Mouse (Mus musculus): Measurements from ENCODE around the gene Nckap5.

The Nckap5 gene

GRCm38 (mm10) chr1:126360111-126360510 is 470.5 kb downstream of the Nckap5 start:
- no peak for DNase-seq

- DNase-seq = no peak
Measured at GRCm38 (mm10) chr1:126341806-126342205, 488.8 kb downstream of the Nckap5 start.

DNA sequence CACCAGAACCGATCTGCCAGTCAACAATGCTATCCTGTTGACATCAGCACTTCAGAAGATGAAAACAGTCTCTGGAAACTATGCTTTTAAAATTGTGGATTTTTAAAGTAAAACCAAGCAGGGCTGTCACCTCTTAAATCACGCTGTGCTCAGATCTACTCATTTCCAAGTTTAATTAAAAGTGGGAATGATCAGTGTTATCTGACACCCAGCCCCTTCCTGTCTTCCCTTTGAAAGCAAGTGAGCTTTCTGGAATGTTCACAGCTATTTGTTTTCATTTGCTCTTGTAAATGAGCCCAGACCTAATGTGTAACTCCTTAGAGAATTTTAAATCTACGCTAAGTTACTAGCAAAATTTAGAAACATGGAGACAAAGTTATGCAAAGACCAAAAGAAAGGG is 491.3 kb downstream of the Nckap5 start:
- DNase-seq = no peak

- DNase-seq = no peak
Measured at GRCm38 (mm10) chr1:126334202-126334601, 496.4 kb downstream of the Nckap5 start.

- DNase-seq = no peak
Measured at GRCm38 (mm10) chr1:126332026-126332425, 498.6 kb downstream of the Nckap5 start.

DNA sequence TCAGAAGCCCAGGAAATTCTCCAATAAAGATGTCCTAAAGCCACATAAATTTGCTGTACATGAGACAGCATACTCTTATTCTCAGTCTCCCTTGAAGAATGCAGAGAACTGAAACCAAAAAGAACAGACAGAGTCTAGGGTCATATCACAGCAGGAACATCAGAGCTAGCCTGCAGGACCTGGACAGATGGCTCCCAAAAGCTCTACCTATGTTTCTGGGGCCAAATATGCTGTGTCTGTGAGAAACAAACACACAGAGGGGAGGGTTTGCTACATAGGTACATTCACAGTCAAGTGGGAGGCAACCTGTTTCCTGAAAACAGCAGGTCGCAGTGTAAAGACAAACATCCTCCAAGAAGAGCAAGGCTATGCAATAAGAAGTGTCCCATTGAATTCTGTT is 509.9 kb downstream of the Nckap5 start:
- no peak for DNase-seq

DNA sequence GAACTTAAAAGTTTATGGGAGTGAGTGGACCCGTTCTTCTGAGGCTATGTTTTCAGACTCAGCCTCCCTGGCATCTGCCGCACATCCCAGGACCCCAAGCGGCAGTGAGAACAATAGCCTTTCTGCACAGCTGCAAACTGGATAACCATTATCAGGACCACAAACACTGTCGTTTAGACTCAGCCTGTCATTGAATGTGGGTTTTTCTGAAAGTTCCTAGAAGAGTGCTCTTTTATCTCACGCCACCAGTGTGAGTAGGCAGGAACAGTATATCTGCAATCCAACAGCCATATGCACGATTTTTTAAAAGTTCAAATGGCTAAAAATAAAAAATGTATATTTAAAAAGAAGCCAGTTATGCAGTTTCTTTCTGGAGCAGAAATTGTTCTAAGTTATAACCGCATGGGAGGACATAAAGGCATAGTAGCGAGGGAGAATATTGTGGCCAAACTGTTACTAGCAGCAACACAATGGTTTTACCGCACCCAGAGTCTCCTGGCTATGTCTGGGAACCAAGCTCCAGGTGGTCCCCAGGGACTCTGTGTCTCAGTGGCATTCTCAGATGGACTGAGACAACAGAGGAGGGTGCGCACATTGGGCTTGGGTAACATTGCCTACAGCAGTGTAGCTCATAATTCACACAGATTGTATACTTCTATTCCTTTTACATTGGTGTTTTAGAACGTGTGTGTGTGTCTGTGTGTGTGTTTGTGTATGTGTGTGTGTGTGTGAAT is 512.6 kb downstream of the Nckap5 start:
- no peak for DNase-seq

DNA sequence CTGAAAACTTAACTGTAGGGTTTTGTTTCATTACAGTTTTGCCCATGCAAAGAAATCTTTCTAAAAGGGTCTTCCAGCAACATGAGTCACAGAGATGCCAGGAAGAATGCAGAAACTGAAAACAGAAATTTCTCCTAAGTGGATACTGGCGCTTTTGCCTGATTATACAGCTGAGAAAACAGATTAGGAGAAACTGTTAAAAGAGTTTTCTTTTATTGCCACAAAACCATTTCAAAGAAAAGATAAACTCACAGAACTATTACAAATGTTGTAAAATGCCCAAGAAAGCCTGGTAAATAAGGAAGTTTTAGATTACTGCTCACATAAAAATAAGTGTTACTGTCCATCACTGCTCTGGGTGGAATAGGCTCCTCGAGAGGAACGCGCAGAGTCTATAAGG is 513.3 kb downstream of the Nckap5 start:
- no peak for DNase-seq

DNA sequence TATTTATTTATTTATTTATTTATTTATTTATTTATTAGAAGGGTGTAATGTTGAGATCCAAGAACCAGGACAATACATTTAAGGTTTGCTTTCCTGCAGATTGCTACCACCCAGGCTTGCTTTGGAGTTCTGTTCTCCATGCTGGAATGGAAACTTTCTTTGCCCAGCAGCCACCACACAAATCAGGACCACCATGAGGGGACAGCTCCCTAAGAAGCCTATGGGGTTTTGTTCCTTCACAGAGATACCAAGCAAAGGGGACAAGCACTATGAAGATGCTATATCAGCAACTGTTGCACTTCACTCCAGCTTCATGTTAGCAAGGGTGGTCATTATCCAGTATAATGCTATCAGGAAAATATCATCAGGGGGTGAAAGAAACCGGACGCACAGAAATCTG is 513.7 kb downstream of the Nckap5 start:
- DNase-seq = peak in 1 of 2 experiments; percentile 4

DNA sequence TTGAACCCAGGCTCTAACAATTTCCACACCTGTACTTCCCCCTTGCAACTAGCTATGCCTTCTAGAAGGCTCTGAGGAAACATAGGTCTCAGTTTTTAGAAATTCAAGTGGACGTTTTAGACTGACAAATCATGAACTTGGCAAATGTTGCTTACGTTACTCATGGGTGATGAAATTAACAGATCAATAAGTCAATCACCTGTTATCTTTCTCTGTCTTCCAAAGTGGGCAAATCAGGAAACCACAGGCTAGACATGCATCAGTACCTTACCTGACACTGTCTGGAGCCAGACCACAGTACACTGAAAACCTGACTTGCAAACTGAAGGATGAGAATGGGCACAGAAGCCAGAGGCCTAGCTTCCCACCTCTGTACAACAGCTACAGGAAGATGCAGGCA is 529.5 kb downstream of the Nckap5 start:
- no peak for DNase-seq

GRCm38 (mm10) chr1:126264931-126265330 is 565.7 kb downstream of the Nckap5 start:
- no peak for DNase-seq

- DNase-seq = no peak
Measured at GRCm38 (mm10) chr1:126254364-126254763, 576.2 kb downstream of the Nckap5 start.

DNA sequence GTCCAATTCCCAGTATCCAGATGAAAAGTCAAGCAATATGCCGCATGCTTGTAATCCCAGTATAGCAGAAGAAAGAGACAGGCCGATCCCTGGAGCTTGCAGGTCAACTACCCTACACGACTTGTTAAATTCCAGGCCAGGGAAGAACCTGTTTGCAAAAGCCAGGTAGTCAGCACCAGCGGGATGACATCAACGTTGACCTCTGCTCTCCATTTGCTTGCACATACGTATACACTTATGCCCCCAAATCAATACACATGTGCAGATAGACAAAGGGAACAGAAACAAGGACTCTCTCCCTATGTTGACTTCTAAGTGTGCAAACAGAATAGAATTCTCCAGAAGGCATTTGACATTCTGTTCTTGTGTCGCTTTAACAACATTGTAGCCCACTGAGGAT is 576.7 kb downstream of the Nckap5 start:
- no peak for DNase-seq

- no peak for DNase-seq
Measured at GRCm38 (mm10) chr1:126233196-126233595, 597.4 kb downstream of the Nckap5 start.

- no peak for DNase-seq
Measured at GRCm38 (mm10) chr1:126231199-126231598, 599.4 kb downstream of the Nckap5 start.

- DNase-seq = no peak
Measured at GRCm38 (mm10) chr1:126210212-126210611, 620.4 kb downstream of the Nckap5 start.

GRCm38 (mm10) chr1:126209743-126210142 is 620.9 kb downstream of the Nckap5 start:
- no peak for DNase-seq

- no peak for DNase-seq
Measured at GRCm38 (mm10) chr1:126209131-126209530, 621.5 kb downstream of the Nckap5 start.

DNA sequence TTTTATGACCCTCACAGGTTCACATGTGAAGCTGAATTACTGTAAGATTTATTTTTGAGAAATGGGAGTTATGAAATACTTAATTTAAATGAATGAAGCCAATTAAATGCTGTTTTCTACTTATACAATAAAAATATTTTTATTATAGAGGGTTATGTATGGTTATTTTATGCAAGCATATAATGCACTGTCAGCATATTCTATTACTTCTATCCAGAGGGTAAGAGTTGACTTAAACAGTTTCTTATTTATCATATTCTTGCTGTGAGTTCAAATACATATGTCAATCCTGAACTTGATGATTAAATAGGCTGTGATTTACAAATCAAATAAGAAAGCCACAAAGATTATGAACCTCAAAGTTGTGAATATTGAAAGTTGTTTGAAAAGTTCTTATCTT is 633.7 kb downstream of the Nckap5 start:
- no peak for DNase-seq

DNA sequence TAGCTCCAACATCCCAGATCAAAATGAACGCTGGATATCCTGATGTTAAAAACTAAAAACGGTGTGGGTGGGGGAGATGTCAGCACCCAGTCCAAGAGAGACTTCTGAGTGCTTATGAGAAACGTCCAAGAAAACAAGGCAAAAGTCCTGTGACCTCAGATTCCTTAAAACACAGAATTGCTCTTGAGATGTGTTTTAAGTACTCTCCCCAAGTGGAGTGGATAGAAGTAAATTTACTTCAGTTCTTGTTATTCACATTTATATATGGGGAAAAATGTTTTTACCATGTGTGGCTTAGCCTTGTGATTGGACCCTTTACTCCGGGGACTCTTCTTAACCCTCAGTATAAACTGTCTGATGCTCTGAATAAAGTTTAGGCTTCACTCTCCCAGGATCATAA is 640.2 kb downstream of the Nckap5 start:
- DNase-seq = no peak

- DNase-seq = no peak
Measured at GRCm38 (mm10) chr1:126183751-126184150, 646.8 kb downstream of the Nckap5 start.

- no peak for DNase-seq
Measured at GRCm38 (mm10) chr1:126168579-126168978, 662.0 kb downstream of the Nckap5 start.

GRCm38 (mm10) chr1:126168131-126168530 is 662.5 kb downstream of the Nckap5 start:
- no peak for DNase-seq

DNA sequence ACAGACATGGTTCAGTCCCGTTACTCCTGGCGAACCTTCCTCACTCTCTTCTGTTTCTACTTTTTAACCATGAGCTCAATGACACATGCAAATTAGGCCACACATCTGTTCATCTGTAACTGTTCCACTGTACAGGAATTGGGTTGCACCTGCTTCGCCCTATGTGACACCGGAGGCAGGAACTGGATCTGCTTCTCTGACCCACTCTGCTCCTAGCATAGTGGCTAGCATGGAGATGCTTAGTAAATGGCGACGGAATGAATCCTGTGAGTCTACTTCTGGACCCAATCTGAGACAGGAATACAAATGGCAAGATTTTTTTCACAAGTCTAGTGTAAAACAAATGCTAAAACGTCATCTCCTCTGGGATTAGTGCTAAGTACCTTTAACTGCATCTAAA is 663.1 kb downstream of the Nckap5 start:
- no peak for DNase-seq

- no peak for DNase-seq
Measured at GRCm38 (mm10) chr1:126159287-126159686, 671.3 kb downstream of the Nckap5 start.

Measured in kidney, postnatal 36 days (tissue).